Mouse (Mus musculus) kidney, adult 8-10 months (tissue): ENCODE data around the gene Fubp1.
A peak's percentile ranks its signal among the peaks of the same experiment; 100 is the strongest.

ENCODE experiments used
- DNase-seq, 2 experiments: peaks; one replicate each; pipeline ENCODE4 v3.0.0; 2022

Gene Fubp1

GRCm38 (mm10) chr3:152239592-152239991 is 29.4 kb downstream of the Fubp1 start:
- no peak for DNase-seq

- no peak for DNase-seq
These were observed 30.9 kb downstream of the Fubp1 start for GRCm38 (mm10) chr3:152241098-152241497.

- no peak for DNase-seq
These were observed 33.1 kb downstream of the Fubp1 start for GRCm38 (mm10) chr3:152243304-152243703.

- DNase-seq, result no peak
These were observed 35.2 kb downstream of the Fubp1 start for GRCm38 (mm10) chr3:152245273-152245910.

- DNase-seq, result no peak
These were observed 37.5 kb downstream of the Fubp1 start for GRCm38 (mm10) chr3:152247708-152248107.

- no peak for DNase-seq
These were observed 40.3 kb downstream of the Fubp1 start for GRCm38 (mm10) chr3:152250487-152250886.

GRCm38 (mm10) chr3:152257528-152257927 is 47.3 kb downstream of the Fubp1 start:
- no peak for DNase-seq

- peak; percentile 65 to 86 for DNase-seq
These were observed 49.2 kb downstream of the Fubp1 start for GRCm38 (mm10) chr3:152259409-152259808.

GRCm38 (mm10) chr3:152260362-152260761 is 50.1 kb downstream of the Fubp1 start:
- no peak for DNase-seq

GRCm38 (mm10) chr3:152261436-152261835 is 51.2 kb downstream of the Fubp1 start:
- no peak for DNase-seq

GRCm38 (mm10) chr3:152261948-152262347 is 51.7 kb downstream of the Fubp1 start:
- peak in 1 of 2 experiments; percentile 33 for DNase-seq

GRCm38 (mm10) chr3:152264374-152264773 is 54.2 kb downstream of the Fubp1 start:
- no peak for DNase-seq

GRCm38 (mm10) chr3:152264830-152265229 is 54.6 kb downstream of the Fubp1 start:
- DNase-seq, result no peak

GRCm38 (mm10) chr3:152265351-152266035 is 55.3 kb downstream of the Fubp1 start:
- peak; percentile 53 to 59 for DNase-seq

- no peak for DNase-seq
These were observed 55.8 kb downstream of the Fubp1 start, which contains the start of gene Nexn for GRCm38 (mm10) chr3:152266036-152266421. Gene Nexn (minus strand): TSS chr3:152266350.

- no peak for DNase-seq
These were observed 57.9 kb downstream of the Fubp1 start for GRCm38 (mm10) chr3:152268099-152268498.

GRCm38 (mm10) chr3:152271071-152271710 is 61.0 kb downstream of the Fubp1 start:
- no peak for DNase-seq

GRCm38 (mm10) chr3:152271876-152272275 is 61.7 kb downstream of the Fubp1 start:
- DNase-seq, result no peak

GRCm38 (mm10) chr3:152272974-152273685 is 62.9 kb downstream of the Fubp1 start:
- DNase-seq, result no peak

- no peak for DNase-seq
These were observed 64.8 kb downstream of the Fubp1 start for GRCm38 (mm10) chr3:152275008-152275407.

GRCm38 (mm10) chr3:152276935-152277334 is 66.7 kb downstream of the Fubp1 start:
- no peak for DNase-seq

- DNase-seq, result no peak
These were observed 67.7 kb downstream of the Fubp1 start for GRCm38 (mm10) chr3:152277912-152278311.

- DNase-seq, result no peak
These were observed 68.2 kb downstream of the Fubp1 start for GRCm38 (mm10) chr3:152278431-152278830.
